Mouse (Mus musculus) effector memory CD4-positive, alpha-beta T cell, adult 7 months (primary cell): ENCODE results near the gene Gm5294. TPM values are rescaled to one million over a fixed set of nuclear protein-coding genes. Genes with fewer than 3 reads are reported as not detected.

ENCODE experiments used
- polyA plus RNA-seq: library from polyadenylated mRNA; unstranded; fragments of 100-300 nt; shearing (Covaris generic); gene quantifications from one replicate; pipeline ENCODE4 v1.2.1, GENCODE M21; 2017

Gene Gm5294
- not detected for polyA plus RNA-seq

GRCm38 (mm10) chr5:138819780-138820179 lies at the start of gene Gm5294:
Gene Gm5294, plus strand, starts transcription at chr5:138820080.

Other genes starting within 250 kb of the Gm5294 start
- gene Zfp68, start 200.3 kb upstream of the Gm5294 start, polyA plus RNA-seq, result 78.1 TPM
- gene A430033K04Rik, start 197.2 kb upstream of the Gm5294 start, polyA plus RNA-seq, result 1.4 TPM
- 1.1 TPM for gene Fam20c, start 65.6 kb upstream of the Gm5294 start, polyA plus RNA-seq
- gene Pdgfa, start 177.3 kb downstream of the Gm5294 start, polyA plus RNA-seq, result not detected